Mouse (Mus musculus) heart, adult 2 months (tissue): ENCODE results near the gene Tnfrsf21. TPM values are rescaled to one million over a fixed set of nuclear protein-coding genes. Genes with fewer than 3 reads are reported as not detected.
A peak's percentile ranks its signal among the peaks of the same experiment; 100 is the strongest.

ENCODE experiments used
- DNase-seq, 2 experiments: peaks; one replicate each; pipeline ENCODE4 v3.0.0; 2021
- H3K27ac ChIP-seq: fragments of 200-600 bp; 2 replicates; pipeline ENCODE4 v1.8.1; 2022
- H3K27me3 ChIP-seq: fragments of 200-500 bp; 2 replicates; pipeline ENCODE4 v1.6.1; 2012; ENCODE audit warnings: mild to moderate bottlenecking, low read length, inconsistent platforms, mixed read lengths; ENCODE audit not compliant: control insufficient read depth, insufficient read depth
- H3K36me3 ChIP-seq: fragments of 200-500 bp; 2 replicates; pipeline ENCODE4 v1.6.1; 2012; ENCODE audit warnings: low read length, inconsistent platforms; ENCODE audit not compliant: control insufficient read depth, insufficient read depth
- H3K4me1 ChIP-seq: fragments of 200-500 bp; 2 replicates; pipeline ENCODE4 v1.6.1; 2011; ENCODE audit warnings: low read length; ENCODE audit not compliant: control insufficient read depth, insufficient read depth
- H3K4me3 ChIP-seq: fragments of 200-600 bp; 2 replicates; pipeline ENCODE4 v1.8.1; 2022
- H3K79me2 ChIP-seq: fragments of 200-500 bp; replicated peaks from 2 replicates; pipeline ENCODE4 v1.6.1; 2012; ENCODE audit warnings: mild to moderate bottlenecking, inconsistent platforms, low read length, moderate library complexity, mixed read lengths; ENCODE audit not compliant: control insufficient read depth, insufficient read depth
- H3K9ac ChIP-seq: fragments of 200-500 bp; 2 replicates; pipeline ENCODE4 v1.6.1; 2012; ENCODE audit warnings: low read depth, mild to moderate bottlenecking, control low read depth, inconsistent platforms, low read length, mixed read lengths
- CTCF ChIP-seq: fragments of 200-600 bp; IDR thresholded peaks from 2 replicates; pipeline ENCODE4 v1.8.1; 2022; ENCODE audit warnings: antibody characterized with exemption, mild to moderate bottlenecking, moderate library complexity
- EP300 ChIP-seq: fragments of 200-500 bp; IDR thresholded peaks from 2 replicates; pipeline ENCODE4 v1.6.1; 2011; ENCODE audit warnings: low read depth, low read length, control low read depth; ENCODE audit not compliant: insufficient read depth
- POLR2A ChIP-seq: fragments of 200-500 bp; IDR thresholded peaks from 2 replicates; pipeline ENCODE4 v1.6.1; 2011; ENCODE audit warnings: mild to moderate bottlenecking, low read depth, low read length, control low read depth; ENCODE audit not compliant: insufficient read depth
- WGBS: fragments of 180-500 bp; shearing (Covaris S2); methylation state at CpG from one replicate; pipeline ENCODE4 v1.1.7; 2018; 5-methylcytosine and 5-hydroxymethylcytosine counted together
- intact Hi-C: fragments of 180-260 bp; cut with DNase I; formaldehyde crosslinking; loops from one replicate; pipeline ENCODE4 v1.15.1; 2025
- polyA plus RNA-seq: library from polyadenylated mRNA; depleted of rRNA; stranded (reverse); fragments of >200 nt; gene quantifications from 2 replicates; pipeline ENCODE4 v1.2.3, GENCODE M21; 2012
- total RNA-seq, 2 experiments: library from RNA; stranded (reverse); gene quantifications; 2 replicates each; pipeline ENCODE4 v1.2.3; 2021

Gene Tnfrsf21
- total and polyA plus RNA-seq, 3 experiments: 9.2 to 14.6 (median 14.2) TPM

- Histone ChIP-seq H3K9ac (no peak overlapping the region), H3K4me1 (peaks cover 1% of the 10 kb centered on the region), H3K27me3 (no peaks in the 10 kb centered on the region), H3K79me2 (no peaks in the 10 kb centered on the region), H3K4me3 (no peak overlapping the region), H3K27ac (no peak overlapping the region), H3K36me3 (no peaks in the 10 kb centered on the region)
- no peak for DNase-seq
- 87% methylated on average over 7 of the region's 7 CpGs for WGBS
- intact Hi-C loops: no loop called here
- no peak for TF ChIP-seq POLR2A
- TF ChIP-seq CTCF: no peak
- no peak for TF ChIP-seq EP300
These were observed 52.6 kb downstream of the Tnfrsf21 start for GRCm38 (mm10) chr17:43068846-43069553.

- Histone ChIP-seq H3K4me1 (peaks cover 3% of the 10 kb centered on the region), H3K79me2 (no peaks in the 10 kb centered on the region), H3K27ac (no peak overlapping the region), H3K9ac (no peak overlapping the region), H3K4me3 (no peak overlapping the region), H3K36me3 (peaks cover 2% of the 10 kb centered on the region), H3K27me3 (no peaks in the 10 kb centered on the region)
- 90% methylated on average over 2 of the region's 2 CpGs for WGBS
- DNase-seq: no peak
- intact Hi-C loops: loop anchor here (5.0 kb wide), 1 partner anchor 161 kb away; no protein-coding TSS in a partner anchor
- TF ChIP-seq EP300 (no peak), POLR2A (no peak), CTCF (no peak)
These were observed 54.6 kb downstream of the Tnfrsf21 start for GRCm38 (mm10) chr17:43070946-43071345.

GRCm38 (mm10) chr17:43072142-43072786 lies 55.9 kb downstream of the Tnfrsf21 start:
- 75% methylated on average over 11 of the region's 11 CpGs for WGBS
- no peaks in the 10 kb centered on the region for H3K27me3 ChIP-seq
- intact Hi-C loops: loop anchor here (5.0 kb wide), 1 partner anchor 160 kb away; no protein-coding TSS in a partner anchor
- no peak for DNase-seq
- no peak overlapping the region for H3K9ac ChIP-seq
- peaks cover 5% of the 10 kb centered on the region for H3K4me1 ChIP-seq
- TF ChIP-seq EP300: no peak
- TF ChIP-seq CTCF: no peak
- no peak for TF ChIP-seq POLR2A
- peaks cover 2% of the 10 kb centered on the region for H3K36me3 ChIP-seq
- H3K79me2 ChIP-seq: no peaks in the 10 kb centered on the region
- no peak overlapping the region for H3K4me3 ChIP-seq
- H3K27ac ChIP-seq: no peak overlapping the region

GRCm38 (mm10) chr17:43072787-43073148 lies 56.4 kb downstream of the Tnfrsf21 start:
- TF ChIP-seq CTCF (no peak), POLR2A (no peak), EP300 (no peak)
- Histone ChIP-seq H3K27me3 (no peaks in the 10 kb centered on the region), H3K4me3 (no peak overlapping the region), H3K36me3 (peaks cover 2% of the 10 kb centered on the region), H3K27ac (no peak overlapping the region), H3K9ac (no peak overlapping the region), H3K4me1 (peaks cover 8% of the 10 kb centered on the region), H3K79me2 (no peaks in the 10 kb centered on the region)
- intact Hi-C loops: loop anchor here (5.0 kb wide), 1 partner anchor 160 kb away; no protein-coding TSS in a partner anchor
- peak in 1 of 2 experiments; percentile 24 for DNase-seq
- 48% methylated on average over 5 of the region's 5 CpGs for WGBS

GRCm38 (mm10) chr17:43074391-43074790 lies 58.0 kb downstream of the Tnfrsf21 start:
- intact Hi-C loops: loop anchor here (5.0 kb wide), 1 partner anchor 158 kb away; no protein-coding TSS in a partner anchor
- Histone ChIP-seq H3K9ac (no peak overlapping the region), H3K27ac (no peak overlapping the region), H3K27me3 (no peaks in the 10 kb centered on the region), H3K79me2 (no peaks in the 10 kb centered on the region), H3K4me1 (peaks cover 9% of the 10 kb centered on the region), H3K36me3 (peaks cover 2% of the 10 kb centered on the region), H3K4me3 (no peak overlapping the region)
- TF ChIP-seq EP300: no peak
- TF ChIP-seq CTCF: no peak
- WGBS: 73% methylated on average over 5 of the region's 5 CpGs
- no peak for DNase-seq

- Histone ChIP-seq H3K79me2 (0 out of 2 replicates have a peak, but pooled peaks cover 1% of the 10 kb centered on the region), H3K27ac (no peak overlapping the region), H3K4me3 (no peak overlapping the region), H3K4me1 (peaks cover 9% of the 10 kb centered on the region), H3K36me3 (peaks cover 2% of the 10 kb centered on the region), H3K9ac (no peak overlapping the region), H3K27me3 (no peaks in the 10 kb centered on the region)
- 49% methylated on average over 8 of the region's 8 CpGs for WGBS
- intact Hi-C loops: loop anchor here (5.0 kb wide), 1 partner anchor 58 kb away; the partner anchor contains the start of gene Tnfrsf21
- DNase-seq: peak in 1 of 2 experiments; percentile 20
- TF ChIP-seq EP300 (0 out of 2 replicates have a peak, but pooled peaks have one; percentile 14), CTCF (no peak)
These were observed 58.7 kb downstream of the Tnfrsf21 start for GRCm38 (mm10) chr17:43075100-43075499.
